Mouse (Mus musculus) neural tube, embryonic 14.5 days (tissue): ENCODE measurements around the gene Maged2. TPM values are rescaled to one million over a fixed set of nuclear protein-coding genes. Genes with fewer than 3 reads are reported as not detected.
"Not testable (repeated sequence)": the region's sequence is repeated elsewhere in the genome, so short reads cannot be mapped to it uniquely, and the experiment has no call there.

Source experiments
- ATAC-seq: fragments of 200-750 bp; cut with Nextera tagmentation; 2 replicates; pipeline ENCODE4 v1.8.0; 2017; ENCODE audit warnings: low read depth, mild to moderate bottlenecking, moderate TSS enrichment, moderate library complexity
- H3K27ac ChIP-seq: fragments of 300-500 bp; sonication (generic); 2 replicates; pipeline ENCODE4 v1.5.1; 2014; ENCODE audit warnings: low read depth, mild to moderate bottlenecking, control low read depth, low read length, moderate library complexity, mixed read lengths
- H3K27me3 ChIP-seq: fragments of 300-500 bp; sonication (generic); 2 replicates; pipeline ENCODE4 v1.6.1; 2014; ENCODE audit warnings: low read length; ENCODE audit not compliant: control insufficient read depth, insufficient read depth
- H3K36me3 ChIP-seq: fragments of 300-500 bp; sonication (generic); 2 replicates; pipeline ENCODE4 v1.6.1; 2014; ENCODE audit warnings: low read length, mixed read lengths; ENCODE audit not compliant: control insufficient read depth, insufficient read depth
- H3K4me1 ChIP-seq: fragments of 300-500 bp; sonication (generic); 2 replicates; pipeline ENCODE4 v1.6.1; 2014; ENCODE audit warnings: low read length; ENCODE audit not compliant: control insufficient read depth, insufficient read depth
- H3K4me2 ChIP-seq: fragments of 300-500 bp; sonication (generic); 2 replicates; pipeline ENCODE4 v1.6.1; 2014; ENCODE audit warnings: mild to moderate bottlenecking, low read depth, low read length, control low read depth
- H3K4me3 ChIP-seq: fragments of 300-500 bp; sonication (generic); 2 replicates; pipeline ENCODE4 v1.5.1; 2014; ENCODE audit warnings: low read depth, low read length, control low read depth, mixed read lengths
- H3K9ac ChIP-seq: fragments of 300-500 bp; sonication (generic); replicated peaks from 2 replicates; pipeline ENCODE4 v1.6.1; 2014; ENCODE audit warnings: low read depth, mild to moderate bottlenecking, control low read depth, low read length, mixed read lengths
- H3K9me3 ChIP-seq: fragments of 300-500 bp; sonication (generic); 2 replicates; pipeline ENCODE4 v1.6.1; 2016; ENCODE audit warnings: low read length; ENCODE audit not compliant: control insufficient read depth
- WGBS: fragments of 180-500 bp; shearing (Covaris S2); extraction: QIAGEN DNeasy Blood & Tissue Kit; methylation state at CpG from one replicate; pipeline ENCODE4 v1.1.7; 2014; 5-methylcytosine and 5-hydroxymethylcytosine counted together
- polyA plus RNA-seq: library from polyadenylated mRNA; unstranded; fragments of >200 nt; fragmentation: Nextera tagmentation; extraction: Ambion mirVana; gene quantifications from 2 replicates; pipeline ENCODE4 v1.2.1, GENCODE M21; 2014

The Maged2 gene
- polyA plus RNA-seq, 1 experiment from 2014 or later = 502 TPM

DNA sequence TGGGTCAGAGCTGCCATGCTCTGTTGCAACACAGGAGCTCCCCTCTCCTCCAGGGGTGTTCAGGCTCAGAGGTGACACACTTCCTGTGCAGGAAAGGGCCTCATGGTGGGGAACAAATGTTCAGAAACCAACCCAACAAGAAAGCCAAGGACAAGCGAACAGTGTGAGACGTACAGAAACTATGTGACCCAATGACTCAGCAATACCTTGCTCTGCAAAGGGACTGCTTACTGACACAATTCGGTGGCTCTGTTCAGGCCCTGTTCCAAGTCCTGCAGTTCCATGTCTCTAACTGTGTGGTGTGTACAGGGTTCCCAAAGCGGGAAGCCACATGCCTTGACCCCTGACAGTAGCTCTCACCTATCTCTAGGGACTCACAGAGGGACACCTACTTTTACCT lies 13.2 kb downstream of the Maged2 start:
- not testable (repeated sequence) for H3K9me3 ChIP-seq, H3K4me3 ChIP-seq, H3K36me3 ChIP-seq, H3K27ac ChIP-seq, H3K9ac ChIP-seq, ATAC-seq, H3K27me3 ChIP-seq, H3K4me1 ChIP-seq, H3K4me2 ChIP-seq
- 93% methylated on average over 1 of the region's 4 CpGs for WGBS

DNA sequence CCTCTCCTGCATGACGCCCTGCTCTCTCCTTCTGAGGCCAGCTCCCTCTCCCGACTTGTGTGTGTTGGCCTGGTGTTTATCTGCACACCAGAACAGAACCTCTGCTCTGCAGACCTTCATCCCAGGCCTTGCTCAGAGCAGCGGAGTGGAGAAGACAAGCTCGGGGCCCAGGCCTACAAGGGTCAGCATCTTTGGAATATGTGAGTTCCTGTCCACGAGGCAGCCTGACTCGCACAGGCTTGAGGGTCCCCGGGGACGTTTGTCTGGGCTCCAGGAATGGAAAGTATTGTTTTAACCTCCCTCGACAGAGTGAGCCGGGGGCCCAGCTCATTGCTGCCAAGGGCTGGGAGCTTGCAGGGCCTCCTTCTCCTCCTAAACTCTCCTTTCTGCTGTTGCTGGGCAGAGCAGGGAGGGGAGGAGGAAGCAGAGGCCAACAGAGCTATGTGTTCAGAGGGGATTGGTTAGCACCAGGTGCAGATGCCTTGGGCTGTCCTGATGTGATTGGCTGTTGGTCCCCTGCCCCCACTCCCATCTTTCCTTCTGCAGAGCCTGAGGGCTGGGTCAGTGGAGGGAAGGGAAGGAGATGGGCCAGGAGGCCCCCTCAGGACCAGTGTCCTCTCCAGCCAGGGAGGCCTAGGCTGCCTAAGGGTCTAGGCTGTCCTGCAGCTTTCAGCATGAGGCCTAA lies 15.5 kb downstream of the Maged2 start:
- H3K4me3 ChIP-seq, H3K27ac ChIP-seq, H3K36me3 ChIP-seq, H3K4me1 ChIP-seq, H3K4me2 ChIP-seq, H3K27me3 ChIP-seq, H3K9ac ChIP-seq, H3K9me3 ChIP-seq: not testable (repeated sequence)
- ATAC-seq = peak; percentile 89
- 80% methylated on average over 3 of the region's 10 CpGs for WGBS

Other genes with a start within 250 kb of the Maged2 start
- 4.4 and 5.0 TPM in 2 replicates for gene Pfkfb1, start 226.1 kb downstream of the Maged2 start, polyA plus RNA-seq
- gene Apex2, start 224.5 kb downstream of the Maged2 start, polyA plus RNA-seq = 18.4 and 19.9 TPM in 2 replicates
- 107 and 121 TPM in 2 replicates for gene Tro, start 156.8 kb downstream of the Maged2 start, polyA plus RNA-seq
- gene Gnl3l, start 203.0 kb upstream of the Maged2 start, polyA plus RNA-seq = 84.9 and 86.7 TPM in 2 replicates
- 15.9 and 16.3 TPM in 2 replicates for gene Fgd1, start 231.8 kb upstream of the Maged2 start, polyA plus RNA-seq